Mouse (Mus musculus) MEL (cell line): ENCODE measurements around the gene Rbfox2.

Experiments
- CTCF ChIP-seq, 3 experiments: IDR thresholded peaks in 2 of 3; conservative IDR thresholded peaks in 1 of 3; 2 replicates each; pipeline ENCODE4 v1.5.1; 2011 to 2012; ENCODE audit warnings: low read length in 3 of 3, low read depth in 2 of 3, mild to moderate bottlenecking in 2 of 3, improper control_type of control experiment in 1 of 3, inconsistent platforms in 1 of 3, mixed read lengths in 1 of 3, moderate library complexity in 1 of 3; ENCODE audit not compliant: control insufficient read depth in 1 of 3, insufficient read depth in 1 of 3, poor library complexity in 1 of 3, severe bottlenecking in 1 of 3
- E2F4 ChIP-seq: IDR thresholded peaks from 2 replicates; pipeline ENCODE4 v1.6.1; 2011; ENCODE audit warnings: low read depth, low read length, improper control_type of control experiment, borderline replicate concordance
- MAZ ChIP-seq: IDR thresholded peaks from 2 replicates; pipeline ENCODE4 v1.6.1; 2012; ENCODE audit warnings: low read depth, mild to moderate bottlenecking, inconsistent platforms, low read length, improper control_type of control experiment
- POLR2A ChIP-seq, 2 experiments: IDR thresholded peaks; 2 replicates each; pipeline ENCODE4 v1.6.1; 2011 to 2012; ENCODE audit warnings: low read length in 2 of 2, mild to moderate bottlenecking in 2 of 2, control low read depth in 1 of 2, improper control_type of control experiment in 1 of 2, low read depth in 1 of 2, moderate library complexity in 1 of 2; ENCODE audit not compliant: control insufficient read depth in 1 of 2, insufficient read depth in 1 of 2, poor library complexity in 1 of 2
- RCOR1 ChIP-seq: IDR thresholded peaks from 2 replicates; pipeline ENCODE4 v1.6.1; 2012; ENCODE audit warnings: low read depth, mild to moderate bottlenecking, inconsistent platforms, low read length, improper control_type of control experiment

DNA sequence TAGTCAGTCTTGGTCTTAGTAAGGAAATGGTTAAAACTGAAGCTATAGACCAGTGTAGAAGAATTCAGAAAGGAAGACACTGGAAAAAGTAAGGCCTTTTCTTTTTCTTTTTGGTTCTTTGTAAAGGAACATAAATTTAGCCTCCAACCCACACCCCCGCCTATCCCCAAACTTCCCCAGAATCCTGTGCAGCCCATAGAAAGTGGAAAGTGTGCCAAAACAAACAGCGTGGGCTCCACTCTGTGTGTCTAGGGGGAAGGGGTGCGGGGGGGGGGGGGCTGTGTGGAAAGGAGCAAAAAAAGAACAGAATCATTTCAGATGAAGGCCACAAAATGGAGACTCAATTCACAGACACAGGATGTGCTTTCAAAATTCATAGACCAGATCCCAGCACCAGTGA, 156.8 kb downstream of the Rbfox2 start:
- TF ChIP-seq MAZ (no peak), RCOR1 (no peak), POLR2A (IDR thresholded peaks at IDR 0.05; ENCODE audit: control insufficient read depth in 1 of 2, insufficient read depth in 1 of 2, low read depth in 1 of 2, low read length in 2 of 2, poor library complexity in 1 of 2) (no peak), CTCF (IDR thresholded peaks at IDR 0.05 in 2 of 3, conservative IDR thresholded peaks at IDR 0.05 in 1 of 3; ENCODE audit: control insufficient read depth in 1 of 3, insufficient read depth in 1 of 3, low read depth in 2 of 3, low read length in 3 of 3, poor library complexity in 1 of 3, severe bottlenecking in 1 of 3) (no peak), E2F4 (no peak)
